Mouse (Mus musculus): Measurements from ENCODE around the gene Abhd14b. TPM values are rescaled to one million over a fixed set of nuclear protein-coding genes. Genes with fewer than 3 reads are reported as not detected.

Gene Abhd14b
- polyA plus RNA-seq, 1 experiment from 2014 or later, result 4.2 TPM

GRCm38 (mm10) chr9:106473081-106473752 is 26.0 kb downstream of the Abhd14b start:
- H3K27ac ChIP-seq (ENCODE audit: low read depth, low read length), result no peak overlapping the region
- no peak for DNase-seq (ENCODE audit: low spot score)

GRCm38 (mm10) chr9:106473753-106474105 is 26.5 kb downstream of the Abhd14b start:
- no peak overlapping the region for H3K9ac ChIP-seq (ENCODE audit: low read depth, low read length)
- H3K27me3 ChIP-seq (ENCODE audit: control insufficient read depth, insufficient read depth, low read length), result no peaks in the 10 kb centered on the region
- no peak overlapping the region for H3K4me2 ChIP-seq (replicated peaks; ENCODE audit: low read depth, low read length)
- H3K4me3 ChIP-seq (ENCODE audit: low read depth, low read length), result no peak overlapping the region
- H3K4me1 ChIP-seq (replicated peaks; ENCODE audit: control insufficient read depth, insufficient read depth, low read length), result peaks cover 9% of the 10 kb centered on the region; the same call in 1 of the 2 replicates
- H3K27ac ChIP-seq (ENCODE audit: low read depth, low read length), result no peak overlapping the region
- DNase-seq (ENCODE audit: low spot score) (no peak), ATAC-seq (ENCODE audit: low FRiP score) (no peak)
- no peaks in the 10 kb centered on the region for H3K36me3 ChIP-seq (ENCODE audit: control insufficient read depth, insufficient read depth, low read length)
- no peaks in the 10 kb centered on the region for H3K9me3 ChIP-seq (ENCODE audit: control insufficient read depth, low read length)
- 77% methylated on average over 5 of the region's 5 CpGs for WGBS

More at GRCm38 (mm10) chr9:106473081-106473752, 26.0 kb downstream of the Abhd14b start:
- Histone ChIP-seq H3K4me2 (replicated peaks; ENCODE audit: low read depth, low read length) (no peak overlapping the region), H3K9ac (ENCODE audit: low read depth, low read length) (no peak overlapping the region), H3K27me3 (ENCODE audit: control insufficient read depth, insufficient read depth, low read length) (no peaks in the 10 kb centered on the region), H3K36me3 (ENCODE audit: control insufficient read depth, insufficient read depth, low read length) (no peaks in the 10 kb centered on the region), H3K4me3 (ENCODE audit: low read depth, low read length) (no peak overlapping the region), H3K4me1 (replicated peaks; ENCODE audit: control insufficient read depth, insufficient read depth, low read length) (peaks cover 9% of the 10 kb centered on the region; the same call in 1 of the 2 replicates), H3K9me3 (ENCODE audit: control insufficient read depth, low read length) (no peaks in the 10 kb centered on the region)
- WGBS, result 86% methylated on average over 16 of the region's 16 CpGs
- ATAC-seq (ENCODE audit: low FRiP score), result no peak

- DNase-seq (ENCODE audit: low spot score), result peak; percentile 81
- Histone ChIP-seq H3K4me2 (replicated peaks; ENCODE audit: low read depth, low read length) (no peak overlapping the region), H3K27me3 (ENCODE audit: control insufficient read depth, insufficient read depth, low read length) (no peaks in the 10 kb centered on the region), H3K9ac (ENCODE audit: low read depth, low read length) (peak overlapping the region; percentile 40; the same call in 1 of the 2 replicates), H3K27ac (ENCODE audit: low read depth, low read length) (no peak overlapping the region), H3K36me3 (ENCODE audit: control insufficient read depth, insufficient read depth, low read length) (no peaks in the 10 kb centered on the region), H3K4me1 (replicated peaks; ENCODE audit: control insufficient read depth, insufficient read depth, low read length) (peaks cover 9% of the 10 kb centered on the region; the same call in 1 of the 2 replicates), H3K4me3 (ENCODE audit: low read depth, low read length) (no peak overlapping the region), H3K9me3 (ENCODE audit: control insufficient read depth, low read length) (no peaks in the 10 kb centered on the region)
- peak; percentile 12; the same call in 1 of the 2 replicates for ATAC-seq (ENCODE audit: low FRiP score)
- 6% methylated on average over 6 of the region's 6 CpGs for WGBS
These were observed 27.2 kb downstream of the Abhd14b start for GRCm38 (mm10) chr9:106474456-106474855.

- H3K27me3 ChIP-seq (ENCODE audit: control insufficient read depth, insufficient read depth, low read length), result no peaks in the 10 kb centered on the region
- H3K9ac ChIP-seq (ENCODE audit: low read depth, low read length), result no peak overlapping the region
- H3K27ac ChIP-seq (ENCODE audit: low read depth, low read length), result no peak overlapping the region
- peaks cover 9% of the 10 kb centered on the region; the same call in 1 of the 2 replicates for H3K4me1 ChIP-seq (replicated peaks; ENCODE audit: control insufficient read depth, insufficient read depth, low read length)
- ATAC-seq (ENCODE audit: low FRiP score) (no peak), DNase-seq (ENCODE audit: low spot score) (no peak)
- H3K4me2 ChIP-seq (replicated peaks; ENCODE audit: low read depth, low read length), result no peak overlapping the region
- H3K9me3 ChIP-seq (ENCODE audit: control insufficient read depth, low read length), result no peaks in the 10 kb centered on the region
- WGBS, result 60% methylated on average over 7 of the region's 7 CpGs
- H3K4me3 ChIP-seq (ENCODE audit: low read depth, low read length), result no peak overlapping the region
- no peaks in the 10 kb centered on the region for H3K36me3 ChIP-seq (ENCODE audit: control insufficient read depth, insufficient read depth, low read length)
These were observed 27.8 kb downstream of the Abhd14b start for GRCm38 (mm10) chr9:106475046-106475445.

GRCm38 (mm10) chr9:106475663-106476001 is 28.4 kb downstream of the Abhd14b start, which contains the start of gene Rrp9:
TSS of gene Rrp9 (plus strand) at chr9:106475963.
- H3K9me3 ChIP-seq (ENCODE audit: control insufficient read depth, low read length), result no peaks in the 10 kb centered on the region

GRCm38 (mm10) chr9:106476002-106476923 is 29.0 kb downstream of the Abhd14b start:
- peaks cover 9% of the 10 kb centered on the region; the same call in 1 of the 2 replicates for H3K4me1 ChIP-seq (replicated peaks; ENCODE audit: control insufficient read depth, insufficient read depth, low read length)
- no peak overlapping the region for H3K27ac ChIP-seq (ENCODE audit: low read depth, low read length)
- H3K4me2 ChIP-seq (replicated peaks; ENCODE audit: low read depth, low read length), result 0 out of 2 replicates have a peak overlapping the region, but pooled peaks have one; percentile 19
- no peaks in the 10 kb centered on the region for H3K27me3 ChIP-seq (ENCODE audit: control insufficient read depth, insufficient read depth, low read length)
- ATAC-seq (ENCODE audit: low FRiP score) (peak; percentile 58; the same call in 1 of the 2 replicates), DNase-seq (ENCODE audit: low spot score) (no peak)
- no peak overlapping the region for H3K9ac ChIP-seq (ENCODE audit: low read depth, low read length)
- no peaks in the 10 kb centered on the region for H3K36me3 ChIP-seq (ENCODE audit: control insufficient read depth, insufficient read depth, low read length)
- no peak overlapping the region for H3K4me3 ChIP-seq (ENCODE audit: low read depth, low read length)
- no peaks in the 10 kb centered on the region for H3K9me3 ChIP-seq (ENCODE audit: control insufficient read depth, low read length)
- 34% methylated on average over 16 of the region's 16 CpGs for WGBS

More at GRCm38 (mm10) chr9:106475663-106476001, 28.4 kb downstream of the Abhd14b start, which contains the start of gene Rrp9:
- no peak within 1 kb of the TSS for H3K27ac ChIP-seq (ENCODE audit: low read depth, low read length)
- no peak within 1 kb of the TSS for H3K4me3 ChIP-seq (ENCODE audit: low read depth, low read length)
- ATAC-seq (ENCODE audit: low FRiP score) (no peak), DNase-seq (ENCODE audit: low spot score) (no peak)
- H3K4me1 ChIP-seq (replicated peaks; ENCODE audit: control insufficient read depth, insufficient read depth, low read length), result peaks cover 9% of the 10 kb centered on the region; the same call in 1 of the 2 replicates
- WGBS, result 90% methylated on average over 10 of the region's 10 CpGs
- no peaks in the 10 kb centered on the region for H3K27me3 ChIP-seq (ENCODE audit: control insufficient read depth, insufficient read depth, low read length)
- H3K9ac ChIP-seq (ENCODE audit: low read depth, low read length), result no peak within 1 kb of the TSS
- H3K4me2 ChIP-seq (replicated peaks; ENCODE audit: low read depth, low read length), result 0 out of 2 replicates have a peak within 1 kb of the TSS, but pooled peaks have one; percentile 19
- H3K36me3 ChIP-seq (ENCODE audit: control insufficient read depth, insufficient read depth, low read length), result no peaks in the 10 kb centered on the region

GRCm38 (mm10) chr9:106476924-106477484 is 29.7 kb downstream of the Abhd14b start, which contains the start of gene Parp3:
TSS of gene Parp3 (minus strand) at chr9:106476949.
- ATAC-seq (ENCODE audit: low FRiP score) (peak; percentile 98), DNase-seq (ENCODE audit: low spot score) (peak; percentile 99)
- peaks cover 7% of the 10 kb centered on the region; the same call in 1 of the 2 replicates for H3K4me1 ChIP-seq (replicated peaks; ENCODE audit: control insufficient read depth, insufficient read depth, low read length)
- H3K9me3 ChIP-seq (ENCODE audit: control insufficient read depth, low read length), result no peaks in the 10 kb centered on the region
- H3K4me2 ChIP-seq (replicated peaks; ENCODE audit: low read depth, low read length), result peak within 1 kb of the TSS; percentile 93
- H3K27ac ChIP-seq (ENCODE audit: low read depth, low read length), result no peak within 1 kb of the TSS
- peak within 1 kb of the TSS; percentile 56 for H3K9ac ChIP-seq (ENCODE audit: low read depth, low read length)
- WGBS, result under 1% methylated on average over 41 of the region's 41 CpGs
- peak within 1 kb of the TSS; percentile 74 for H3K4me3 ChIP-seq (ENCODE audit: low read depth, low read length)
- no peaks in the 10 kb centered on the region for H3K27me3 ChIP-seq (ENCODE audit: control insufficient read depth, insufficient read depth, low read length)
- H3K36me3 ChIP-seq (ENCODE audit: control insufficient read depth, insufficient read depth, low read length), result no peaks in the 10 kb centered on the region

- Histone ChIP-seq H3K9me3 (ENCODE audit: control insufficient read depth, low read length) (no peaks in the 10 kb centered on the region), H3K27ac (ENCODE audit: low read depth, low read length) (no peak overlapping the region), H3K27me3 (ENCODE audit: control insufficient read depth, insufficient read depth, low read length) (no peaks in the 10 kb centered on the region), H3K4me1 (replicated peaks; ENCODE audit: control insufficient read depth, insufficient read depth, low read length) (peaks cover 7% of the 10 kb centered on the region; the same call in 1 of the 2 replicates), H3K36me3 (ENCODE audit: control insufficient read depth, insufficient read depth, low read length) (no peaks in the 10 kb centered on the region), H3K4me3 (ENCODE audit: low read depth, low read length) (peak overlapping the region; percentile 74), H3K9ac (ENCODE audit: low read depth, low read length) (peak overlapping the region; percentile 56), H3K4me2 (replicated peaks; ENCODE audit: low read depth, low read length) (peak overlapping the region; percentile 93)
- 4% methylated on average over 16 of the region's 16 CpGs for WGBS
- no peak for DNase-seq (ENCODE audit: low spot score)
- no peak for ATAC-seq (ENCODE audit: low FRiP score)
These were observed 30.4 kb downstream of the Abhd14b start for GRCm38 (mm10) chr9:106477649-106478048.

Measured in hindbrain, embryonic 11.5 days (tissue).